Mouse (Mus musculus) G1E (cell line): ENCODE results near the gene Urgcp. TPM values are rescaled to one million over a fixed set of nuclear protein-coding genes. Genes with fewer than 3 reads are reported as not detected.

Source experiments
- ATAC-seq: 2 replicates; pipeline ENCODE4 v1.8.0; 2016; ENCODE audit warnings: mild to moderate bottlenecking; ENCODE audit not compliant: insufficient number of reproducible peaks, poor library complexity, low FRiP score, severe bottlenecking; ENCODE audit errors: extremely low read depth
- DNase-seq: peaks from one replicate; pipeline ENCODE4 v3.0.0; 2012; ENCODE audit warnings: low spot score
- H3K27me3 ChIP-seq: 2 replicates; pipeline ENCODE4 v1.6.1; 2012; ENCODE audit warnings: mild to moderate bottlenecking, low read length, inconsistent platforms; ENCODE audit not compliant: insufficient read depth
- H3K36me3 ChIP-seq: replicated peaks from 2 replicates; pipeline ENCODE3; 2012; ENCODE audit warnings: mild to moderate bottlenecking, inconsistent platforms
- H3K4me1 ChIP-seq: 2 replicates; pipeline ENCODE4 v1.6.1; 2012; ENCODE audit warnings: low read depth, low read length, inconsistent platforms, mixed read lengths; ENCODE audit not compliant: insufficient read depth
- H3K4me3 ChIP-seq: 2 replicates; pipeline ENCODE4 v1.5.1; 2012; ENCODE audit warnings: low read depth, mild to moderate bottlenecking, inconsistent platforms, low read length, moderate library complexity, mixed read lengths
- H3K9me3 ChIP-seq: replicated peaks from 2 replicates; pipeline ENCODE4 v1.6.1; 2012; ENCODE audit warnings: inconsistent platforms
- CTCF ChIP-seq: IDR thresholded peaks from 2 replicates; pipeline ENCODE4 v1.5.1; 2012; ENCODE audit warnings: low read depth, low read length, inconsistent platforms, mixed read lengths
- GATA1 ChIP-seq: IDR thresholded peaks from 2 replicates; pipeline ENCODE4 v1.6.1; 2012; ENCODE audit warnings: borderline replicate concordance, low read length, inconsistent platforms, mixed read lengths
- GATA2 ChIP-seq: IDR thresholded peaks from 2 replicates; pipeline ENCODE4 v1.6.1; 2012; ENCODE audit warnings: low read depth, low read length, inconsistent platforms, borderline replicate concordance
- POLR2AphosphoS5 ChIP-seq: IDR thresholded peaks from 2 replicates; pipeline ENCODE4 v1.6.1; 2012; ENCODE audit warnings: low read depth, low read length, inconsistent platforms; ENCODE audit not compliant: insufficient replicate concordance
- TAL1 ChIP-seq: conservative IDR thresholded peaks from 2 replicates; pipeline ENCODE4 v1.6.1; 2012; ENCODE audit warnings: low read depth, low read length, inconsistent platforms, mixed read lengths
- polyA plus RNA-seq: library from polyadenylated mRNA; stranded (reverse); fragments of >175 nt; gene quantifications from 2 replicates; pipeline ENCODE4 v1.2.3, GENCODE M21; 2012
- total RNA-seq, 2 experiments: library from RNA; stranded (forward) in 1 of 2; stranded (reverse) in 1 of 2; fragments of 200-1000 nt in 1 of 2; fragments of >200 nt in 1 of 2; fragmentation: Nextera tagmentation in 1 of 2; gene quantifications; 2 replicates each; pipeline ENCODE4 v1.2.3; 2014 to 2017

Gene Urgcp
- total and polyA plus RNA-seq, 3 experiments: 6.8 to 8.9 (median 7.9) TPM

DNA sequence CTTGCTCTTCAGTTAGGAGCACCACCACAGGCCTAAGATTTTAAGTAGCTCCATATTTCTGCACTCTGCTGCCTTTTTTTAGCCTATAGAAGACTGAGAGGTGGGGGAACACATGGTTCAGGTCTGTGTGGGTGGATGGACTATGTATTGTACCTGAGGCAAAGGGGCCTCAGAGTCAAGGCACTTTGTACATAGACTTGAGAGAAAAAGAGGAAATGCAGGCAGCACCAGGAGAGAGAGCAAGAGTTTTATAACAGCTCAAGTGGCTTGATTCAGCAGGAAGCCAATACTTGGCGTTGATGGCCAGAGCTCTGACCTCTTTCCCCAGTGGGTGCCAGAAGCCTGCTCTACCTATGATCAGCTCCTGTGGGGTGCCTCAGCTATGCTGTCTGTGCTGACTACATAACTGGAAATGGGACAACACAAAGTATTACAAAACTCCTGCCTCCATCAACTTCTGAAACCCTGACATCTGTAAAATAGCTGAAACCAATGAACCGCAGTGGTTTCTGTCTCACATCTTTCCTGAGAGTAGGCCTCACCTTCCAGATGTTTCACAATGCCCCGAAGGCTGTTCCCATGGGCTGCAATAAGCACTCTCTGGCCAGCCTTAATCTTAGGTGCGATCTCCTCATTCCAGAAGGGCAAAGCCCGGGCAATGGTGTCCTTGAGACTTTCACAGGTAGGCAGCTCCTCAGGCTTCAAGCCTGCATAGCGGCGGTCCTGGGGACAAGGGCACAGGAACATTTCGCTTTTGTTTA is 40.5 kb upstream of the Urgcp start:
- Histone ChIP-seq H3K4me3 (no peak overlapping the region), H3K9me3 (no peaks in the 10 kb centered on the region), H3K27me3 (no peaks in the 10 kb centered on the region), H3K36me3 (peaks cover 46% of the 10 kb centered on the region), H3K4me1 (peaks cover 54% of the 10 kb centered on the region)
- ATAC-seq (no peak), DNase-seq (no peak)
- TF ChIP-seq CTCF (no peak), POLR2AphosphoS5 (peak; percentile 57; the same call in 1 of the 2 replicates)

DNA sequence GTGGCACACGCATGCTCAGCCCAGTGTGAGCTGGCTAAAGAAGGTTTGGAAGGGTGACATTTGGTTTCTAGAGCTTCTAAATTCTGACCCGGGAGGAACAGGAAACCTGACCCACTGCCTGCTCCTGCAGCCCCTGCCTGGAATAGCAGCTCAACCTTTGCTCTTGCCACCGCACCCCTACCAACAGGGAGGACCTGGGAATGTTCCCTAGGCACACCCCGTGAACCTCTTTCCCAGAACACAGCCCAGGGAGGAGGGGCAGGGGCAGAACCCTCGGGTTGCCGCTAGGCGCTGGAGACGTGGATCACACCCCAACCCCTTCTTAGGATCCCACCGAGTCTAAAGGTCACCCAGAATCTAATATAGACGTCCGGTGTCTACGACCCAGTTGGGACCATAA is 39.8 kb upstream of the Urgcp start:
- Histone ChIP-seq H3K4me3 (no peak overlapping the region), H3K36me3 (peaks cover 52% of the 10 kb centered on the region), H3K4me1 (peaks cover 58% of the 10 kb centered on the region), H3K27me3 (no peaks in the 10 kb centered on the region), H3K9me3 (no peaks in the 10 kb centered on the region)
- DNase-seq: no peak
- no peak for ATAC-seq
- no peak for TF ChIP-seq TAL1
- TF ChIP-seq CTCF: no peak
- no peak for TF ChIP-seq GATA2
- no peak for TF ChIP-seq GATA1
- TF ChIP-seq POLR2AphosphoS5: no peak

DNA sequence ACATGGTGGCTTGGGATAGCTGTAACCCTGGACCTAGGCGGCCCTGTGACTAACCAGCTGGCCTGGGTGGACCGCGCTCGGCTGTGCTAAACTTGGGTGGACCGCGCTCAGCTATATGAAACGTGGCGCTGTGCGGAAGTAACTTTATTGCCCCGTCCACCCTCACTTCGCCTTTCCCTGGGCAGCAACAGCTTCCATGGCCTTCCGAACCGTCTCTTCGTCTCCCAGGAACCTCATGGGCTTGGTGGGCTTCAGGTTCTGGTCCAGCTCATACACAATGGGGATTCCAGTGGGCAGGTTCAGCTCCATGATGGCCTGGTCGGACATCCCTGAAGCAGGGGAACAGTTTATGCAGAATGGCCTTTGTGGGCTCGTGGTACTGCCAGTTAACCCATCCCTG is 39.3 kb upstream of the Urgcp start:
- no peak for TF ChIP-seq GATA2
- no peak for TF ChIP-seq CTCF
- no peak for TF ChIP-seq TAL1
- TF ChIP-seq POLR2AphosphoS5: no peak
- no peak for TF ChIP-seq GATA1
- H3K9me3 ChIP-seq: no peaks in the 10 kb centered on the region
- ATAC-seq (no peak), DNase-seq (no peak)
- H3K27me3 ChIP-seq: no peaks in the 10 kb centered on the region
- H3K4me3 ChIP-seq: no peak overlapping the region
- peaks cover 57% of the 10 kb centered on the region for H3K36me3 ChIP-seq
- H3K4me1 ChIP-seq: peaks cover 63% of the 10 kb centered on the region

DNA sequence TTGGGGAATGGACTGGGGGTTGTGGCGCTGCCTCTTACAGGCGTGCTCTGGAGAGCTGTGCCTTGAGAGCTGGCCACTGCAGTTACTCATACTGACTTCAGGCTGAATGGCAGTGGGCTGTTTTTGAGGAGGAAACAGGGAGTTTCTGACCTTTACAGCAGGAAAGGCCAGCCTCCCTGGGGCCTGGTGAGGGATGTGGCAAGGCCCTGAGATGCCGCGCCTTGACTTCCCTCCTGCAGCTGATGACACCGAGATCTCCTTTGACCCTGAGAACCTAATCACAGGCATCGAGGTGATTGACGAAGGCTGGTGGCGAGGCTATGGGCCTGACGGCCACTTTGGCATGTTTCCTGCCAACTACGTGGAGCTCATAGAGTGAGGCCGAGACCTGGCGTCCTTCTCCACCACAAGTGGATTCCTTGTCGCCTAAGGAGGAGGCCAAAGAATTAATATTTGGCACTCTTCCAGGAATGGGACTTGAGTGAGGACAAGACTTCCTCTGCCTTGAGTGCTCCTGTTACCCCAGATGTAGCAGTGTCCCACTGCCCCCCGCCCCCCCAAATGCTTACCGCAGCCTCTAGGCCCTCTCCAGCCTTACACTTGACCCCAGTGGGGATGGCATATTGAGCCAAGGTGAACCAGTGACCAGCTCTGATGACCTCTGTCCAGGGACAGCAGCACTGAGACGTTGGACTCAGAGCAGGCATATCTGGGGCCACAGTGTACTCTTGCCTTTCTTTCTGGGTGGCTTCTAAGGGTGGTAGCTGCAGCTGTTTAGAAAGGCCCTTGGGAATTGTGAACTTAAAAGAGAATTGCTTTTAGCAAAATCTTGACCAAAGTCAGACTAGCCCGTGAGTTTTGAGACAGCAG is 37.7 kb upstream of the Urgcp start:
- H3K9me3 ChIP-seq: no peaks in the 10 kb centered on the region
- no peak for ATAC-seq
- no peak for TF ChIP-seq POLR2AphosphoS5
- TF ChIP-seq TAL1: no peak
- TF ChIP-seq GATA2: no peak
- no peak for TF ChIP-seq GATA1
- no peak for TF ChIP-seq CTCF
- peaks cover 74% of the 10 kb centered on the region for H3K36me3 ChIP-seq
- DNase-seq: no peak
- no peak overlapping the region for H3K4me3 ChIP-seq
- no peaks in the 10 kb centered on the region for H3K27me3 ChIP-seq
- H3K4me1 ChIP-seq: peaks cover 53% of the 10 kb centered on the region

DNA sequence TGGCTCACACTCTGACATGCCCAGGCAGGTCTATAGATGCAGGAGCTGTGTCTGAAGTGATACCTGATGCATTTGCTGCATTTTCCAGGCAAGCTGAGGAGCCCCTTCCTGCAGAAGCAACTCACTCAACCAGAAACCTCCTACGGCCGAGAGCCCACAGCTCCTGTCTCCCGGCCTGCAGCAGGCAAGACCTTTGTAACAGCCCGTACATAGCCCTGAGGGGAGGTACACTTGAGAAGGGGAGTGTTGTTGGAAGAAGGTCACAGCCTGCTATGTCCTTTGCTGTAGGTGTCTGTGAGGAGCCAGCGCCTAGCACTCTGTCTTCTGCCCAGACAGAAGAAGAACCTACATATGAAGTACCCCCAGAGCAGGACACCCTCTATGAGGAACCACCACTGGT is 35.8 kb upstream of the Urgcp start:
- Histone ChIP-seq H3K4me3 (no peak overlapping the region), H3K27me3 (no peaks in the 10 kb centered on the region), H3K9me3 (no peaks in the 10 kb centered on the region), H3K4me1 (peaks cover 44% of the 10 kb centered on the region), H3K36me3 (peaks cover 92% of the 10 kb centered on the region)
- TF ChIP-seq POLR2AphosphoS5 (no peak), GATA1 (no peak), TAL1 (no peak), CTCF (no peak), GATA2 (no peak)
- ATAC-seq: no peak
- no peak for DNase-seq

DNA sequence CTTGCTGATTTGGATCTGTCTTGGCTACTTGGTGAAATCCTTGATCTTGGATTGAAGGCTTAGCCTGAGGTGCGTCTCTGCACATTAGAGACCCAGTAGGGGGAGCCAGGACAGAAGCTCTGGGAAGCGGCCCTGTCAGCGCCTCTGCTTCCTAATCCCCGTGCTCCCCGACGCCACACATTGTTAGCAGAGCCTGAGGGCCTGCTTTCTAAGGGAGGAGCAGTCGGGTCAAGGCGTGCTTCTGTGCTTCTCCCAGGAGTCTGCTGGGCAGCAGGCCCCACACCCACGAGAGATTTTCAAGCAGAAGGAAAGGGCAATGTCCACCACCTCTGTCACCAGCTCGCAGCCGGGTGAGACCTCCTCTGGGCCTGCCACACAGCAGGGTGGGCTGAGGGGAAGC is 35.2 kb upstream of the Urgcp start:
- no peak for ATAC-seq
- peaks cover 44% of the 10 kb centered on the region for H3K4me1 ChIP-seq
- H3K36me3 ChIP-seq: peaks cover 98% of the 10 kb centered on the region

More for the DNA sequence above, 35.2 kb upstream of the Urgcp start:
- no peak overlapping the region for H3K4me3 ChIP-seq
- DNase-seq: no peak
- H3K9me3 ChIP-seq: no peaks in the 10 kb centered on the region
- no peaks in the 10 kb centered on the region for H3K27me3 ChIP-seq
- TF ChIP-seq POLR2AphosphoS5 (no peak), GATA2 (no peak), CTCF (no peak), TAL1 (no peak), GATA1 (no peak)
